Mouse (Mus musculus): ENCODE results near the gene Rccd1.

Rccd1 gene

GRCm38 (mm10) chr7:80260625-80261371, 63.5 kb downstream of the Rccd1 start, which contains the start of gene Ngrn:
Gene Ngrn (plus strand): TSS chr7:80261215.
- DNase-seq (ENCODE audit: low read depth, low spot score), result peak; percentile 75

GRCm38 (mm10) chr7:80257706-80258105, 66.5 kb downstream of the Rccd1 start:
- DNase-seq (ENCODE audit: low read depth, low spot score), result no peak

GRCm38 (mm10) chr7:80255981-80256380, 68.3 kb downstream of the Rccd1 start:
- DNase-seq (ENCODE audit: low read depth, low spot score), result no peak

- DNase-seq (ENCODE audit: low read depth, low spot score), result no peak
These were observed 71.4 kb downstream of the Rccd1 start for GRCm38 (mm10) chr7:80252886-80253285.

- no peak for DNase-seq (ENCODE audit: low read depth, low spot score)
These were observed 71.8 kb downstream of the Rccd1 start for GRCm38 (mm10) chr7:80252437-80252836.

DNA sequence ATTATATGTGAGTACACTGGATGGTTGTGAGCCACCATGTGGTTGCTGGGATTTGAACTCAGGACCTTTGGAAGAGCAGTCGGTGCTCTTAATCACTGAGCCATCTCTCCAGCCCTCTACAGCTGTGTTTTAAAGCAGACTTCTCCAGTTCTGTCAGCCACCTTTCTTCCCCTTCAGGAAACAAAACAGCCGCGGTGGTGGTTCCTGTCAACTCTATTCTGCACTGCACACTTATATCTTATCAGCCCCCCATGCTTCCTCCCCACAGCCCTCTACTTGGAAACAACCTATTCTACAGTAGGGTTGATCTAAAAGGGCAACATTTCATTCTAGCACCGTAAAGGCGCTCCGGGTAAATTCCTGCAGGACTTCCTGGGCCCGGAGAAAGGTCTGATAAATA, 77.4 kb downstream of the Rccd1 start:
- DNase-seq (ENCODE audit: low read depth, low spot score), result no peak

DNA sequence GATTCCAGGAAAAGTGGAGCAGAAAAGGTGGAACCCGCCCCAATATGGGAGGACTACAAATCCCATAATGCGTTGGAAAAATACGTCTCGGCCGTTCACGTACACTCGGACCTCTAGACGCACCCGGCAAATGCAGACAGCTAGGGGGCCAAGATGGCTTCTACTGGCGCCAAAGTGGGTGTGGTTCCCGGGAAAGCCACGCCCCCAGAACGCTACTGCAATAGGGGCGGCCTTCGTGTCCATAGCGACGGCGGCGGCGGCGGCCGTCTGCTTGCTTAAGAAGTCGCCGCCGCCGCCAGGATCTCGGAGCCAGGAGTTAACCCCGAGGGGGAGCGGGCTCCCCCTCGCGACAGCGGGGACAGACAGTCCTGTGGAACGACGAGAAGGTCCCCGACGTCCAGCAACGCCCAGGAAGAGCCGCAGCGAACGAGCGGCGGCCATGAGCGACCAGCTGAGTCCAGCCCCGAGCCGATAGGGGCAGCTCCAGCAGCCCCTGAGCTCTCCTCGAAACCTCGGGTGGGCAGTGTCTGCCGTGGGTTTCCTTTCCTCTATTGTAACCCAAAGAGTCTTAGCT, 78.0 kb downstream of the Rccd1 start, which contains the start of gene Ttll13:
Ttll13 (plus strand) TSS at position 229 of the 574 bp plus-strand sequence.
- DNase-seq (ENCODE audit: low read depth, low spot score), result peak; percentile 91

- DNase-seq (ENCODE audit: low read depth, low spot score), result no peak
These were observed 79.4 kb downstream of the Rccd1 start for GRCm38 (mm10) chr7:80244851-80245250.
